Mouse (Mus musculus) ES-E14 (cell line): Measurements from ENCODE around the gene Timd2.

ENCODE experiments used
- CHD2 ChIP-seq: IDR thresholded peaks from 2 replicates; pipeline ENCODE4 v1.6.1; 2014; ENCODE audit warnings: mild to moderate bottlenecking, low read depth, low read length, inconsistent platforms
- HCFC1 ChIP-seq: IDR thresholded peaks from 2 replicates; pipeline ENCODE4 v1.6.1; 2012; ENCODE audit warnings: low read length, inconsistent platforms, borderline replicate concordance; ENCODE audit not compliant: insufficient read depth
- MAFK ChIP-seq: IDR thresholded peaks from 2 replicates; pipeline ENCODE4 v1.6.1; 2014; ENCODE audit warnings: mild to moderate bottlenecking, low read depth, low read length, inconsistent platforms; ENCODE audit not compliant: insufficient read depth
- ZC3H11A ChIP-seq: IDR thresholded peaks from 2 replicates; pipeline ENCODE4 v1.6.1; 2012; ENCODE audit warnings: low read depth, mild to moderate bottlenecking, inconsistent platforms, low read length, borderline replicate concordance
- ZNF384 ChIP-seq: IDR thresholded peaks from 2 replicates; pipeline ENCODE4 v1.6.1; 2012; ENCODE audit warnings: low read depth, low read length, inconsistent platforms

GRCm38 (mm10) chr11:46698278-46698655 is 8.6 kb downstream of the Timd2 start:
- no peak for TF ChIP-seq ZC3H11A
- no peak for TF ChIP-seq HCFC1
- no peak for TF ChIP-seq MAFK
- TF ChIP-seq ZNF384 = no peak
- no peak for TF ChIP-seq CHD2
